Mouse (Mus musculus) kidney, postnatal 0 days (tissue): Measurements from ENCODE around the gene Arhgef19. TPM values are rescaled to one million over a fixed set of nuclear protein-coding genes. Genes with fewer than 3 reads are reported as not detected.

ENCODE experiments used
- ATAC-seq: fragments of 200-750 bp; cut with Nextera tagmentation; replicated peaks from 2 replicates; pipeline ENCODE4 v1.8.0; 2017; ENCODE audit warnings: low read depth, moderate number of reproducible peaks, moderate TSS enrichment, moderate library complexity; ENCODE audit not compliant: low FRiP score
- DNase-seq: peaks from one replicate; pipeline ENCODE4 v3.0.0-alpha.2; 2016; ENCODE audit warnings: low spot score
- H3K27ac ChIP-seq: fragments of 300-500 bp; sonication (generic); 2 replicates; pipeline ENCODE4 v1.5.1; 2014; ENCODE audit warnings: mild to moderate bottlenecking
- H3K27me3 ChIP-seq: fragments of 300-500 bp; sonication (generic); 2 replicates; pipeline ENCODE4 v1.6.1; 2014; ENCODE audit warnings: low read length, mixed read lengths; ENCODE audit not compliant: insufficient read depth
- H3K36me3 ChIP-seq: fragments of 300-500 bp; sonication (generic); 2 replicates; pipeline ENCODE4 v1.6.1; 2014; ENCODE audit warnings: low read length, mixed read lengths; ENCODE audit not compliant: insufficient read depth
- H3K4me1 ChIP-seq: fragments of 300-500 bp; sonication (generic); replicated peaks from 2 replicates; pipeline ENCODE4 v1.6.1; 2014; ENCODE audit warnings: antibody characterized with exemption, low read length, mixed read lengths; ENCODE audit not compliant: insufficient read depth
- H3K4me2 ChIP-seq: fragments of 300-500 bp; sonication (generic); 2 replicates; pipeline ENCODE4 v1.6.1; 2014; ENCODE audit warnings: mild to moderate bottlenecking, low read length, moderate library complexity, mixed read lengths
- H3K4me3 ChIP-seq: fragments of 300-500 bp; sonication (generic); replicated peaks from 2 replicates; pipeline ENCODE4 v1.5.1; 2014; ENCODE audit warnings: low read depth, low read length
- H3K9ac ChIP-seq: fragments of 300-500 bp; sonication (generic); 2 replicates; pipeline ENCODE4 v1.6.1; 2014; ENCODE audit warnings: low read depth, low read length
- H3K9me3 ChIP-seq: fragments of 300-500 bp; sonication (generic); replicated peaks from 2 replicates; pipeline ENCODE4 v1.6.1; 2016; ENCODE audit warnings: low read length, inconsistent platforms, mixed read lengths
- CTCF ChIP-seq: IDR thresholded peaks from 2 replicates; pipeline ENCODE4 v1.5.1; 2016; ENCODE audit warnings: antibody characterized with exemption, low read depth, mild to moderate bottlenecking, moderate library complexity
- WGBS: fragments of 180-500 bp; shearing (Covaris S2); extraction: QIAGEN DNeasy Blood & Tissue Kit; methylation state at CpG from one replicate; pipeline ENCODE4 v1.1.7; 2014; 5-methylcytosine and 5-hydroxymethylcytosine counted together
- polyA plus RNA-seq: library from polyadenylated mRNA; unstranded; fragments of >200 nt; fragmentation: Nextera tagmentation; extraction: Ambion mirVana; gene quantifications from 2 replicates; pipeline ENCODE4 v1.2.1, GENCODE M21; 2015

The Arhgef19 gene
- polyA plus RNA-seq, 1 experiment from 2014 or later, result 5.7 TPM

- no peak for DNase-seq
- no peak for TF ChIP-seq CTCF
- Histone ChIP-seq H3K4me1 (no peaks in the 10 kb centered on the region), H3K9me3 (no peaks in the 10 kb centered on the region), H3K4me2 (no peak overlapping the region), H3K9ac (no peak overlapping the region), H3K36me3 (peaks cover 33% of the 10 kb centered on the region), H3K27me3 (no peaks in the 10 kb centered on the region), H3K27ac (no peak overlapping the region), H3K4me3 (no peak overlapping the region)
- 89% methylated on average over 6 of the region's 6 CpGs for WGBS
- ATAC-seq, result no peak
Measured at GRCm38 (mm10) chr4:141202192-141202591, 37.1 kb upstream of the Arhgef19 start.

DNA sequence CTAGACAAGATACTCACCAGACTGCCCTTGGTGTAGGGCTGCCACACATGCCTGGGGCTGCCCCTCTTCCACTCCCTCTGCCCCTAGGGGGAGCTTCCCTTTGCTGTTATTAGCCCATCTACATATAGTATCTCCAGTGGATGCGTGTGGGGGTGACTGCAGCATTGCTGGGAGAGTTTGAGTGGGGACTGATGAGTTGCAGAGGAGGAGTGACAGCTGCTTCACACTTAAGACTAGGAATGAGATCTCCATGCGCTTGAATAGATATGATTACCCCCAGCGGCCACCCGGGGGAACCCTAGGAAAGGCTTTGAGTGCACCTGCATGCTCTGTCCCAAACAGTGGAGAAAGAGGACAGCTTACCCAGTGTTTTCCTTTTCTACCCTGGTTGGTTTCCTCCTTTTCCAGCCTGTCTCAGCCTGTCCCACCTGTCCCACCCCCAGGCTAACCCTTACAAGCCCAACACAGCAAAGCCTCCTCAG, 34.7 kb upstream of the Arhgef19 start:
- Histone ChIP-seq H3K4me2 (no peak overlapping the region), H3K9me3 (no peaks in the 10 kb centered on the region), H3K4me1 (no peaks in the 10 kb centered on the region), H3K4me3 (no peak overlapping the region), H3K36me3 (peaks cover 20% of the 10 kb centered on the region), H3K27me3 (no peaks in the 10 kb centered on the region), H3K27ac (no peak overlapping the region), H3K9ac (no peak overlapping the region)
- peak; percentile 46; the same call in 1 of the 2 replicates for TF ChIP-seq CTCF
- 0 out of 2 replicates have a peak, but pooled peaks have one; percentile 46 for ATAC-seq
- 58% methylated on average over 4 of the region's 4 CpGs for WGBS
- peak; percentile 33 for DNase-seq

- ATAC-seq (no peak), DNase-seq (no peak)
- Histone ChIP-seq H3K27me3 (no peaks in the 10 kb centered on the region), H3K9ac (no peak overlapping the region), H3K4me3 (no peak overlapping the region), H3K36me3 (peaks cover 5% of the 10 kb centered on the region; the same call in 1 of the 2 replicates), H3K4me2 (no peak overlapping the region), H3K4me1 (no peaks in the 10 kb centered on the region), H3K27ac (no peak overlapping the region), H3K9me3 (no peaks in the 10 kb centered on the region)
- no peak for TF ChIP-seq CTCF
- 92% methylated on average over 5 of the region's 5 CpGs for whole genome bisulfite sequencing
Measured at GRCm38 (mm10) chr4:141207081-141207480, 32.2 kb upstream of the Arhgef19 start.

- no peaks in the 10 kb centered on the region for H3K27me3 ChIP-seq
- no peaks in the 10 kb centered on the region for H3K36me3 ChIP-seq
- TF ChIP-seq CTCF, result no peak
- no peaks in the 10 kb centered on the region for H3K4me1 ChIP-seq
- 64% methylated on average over 14 of the region's 14 CpGs for WGBS
- no peaks in the 10 kb centered on the region for H3K9me3 ChIP-seq
- H3K9ac ChIP-seq, result peak overlapping the region; percentile 52; the same call in 1 of the 2 replicates
- peak overlapping the region; percentile 22; the same call in 1 of the 2 replicates for H3K4me3 ChIP-seq
- H3K27ac ChIP-seq, result peak overlapping the region; percentile 91
- H3K4me2 ChIP-seq, result peak overlapping the region; percentile 56; the same call in 1 of the 2 replicates
- peak; percentile 27 for DNase-seq
- ATAC-seq, result no peak; the same call in 1 of the 2 replicates
Measured at GRCm38 (mm10) chr4:141210524-141211219, 28.6 kb upstream of the Arhgef19 start.

DNA sequence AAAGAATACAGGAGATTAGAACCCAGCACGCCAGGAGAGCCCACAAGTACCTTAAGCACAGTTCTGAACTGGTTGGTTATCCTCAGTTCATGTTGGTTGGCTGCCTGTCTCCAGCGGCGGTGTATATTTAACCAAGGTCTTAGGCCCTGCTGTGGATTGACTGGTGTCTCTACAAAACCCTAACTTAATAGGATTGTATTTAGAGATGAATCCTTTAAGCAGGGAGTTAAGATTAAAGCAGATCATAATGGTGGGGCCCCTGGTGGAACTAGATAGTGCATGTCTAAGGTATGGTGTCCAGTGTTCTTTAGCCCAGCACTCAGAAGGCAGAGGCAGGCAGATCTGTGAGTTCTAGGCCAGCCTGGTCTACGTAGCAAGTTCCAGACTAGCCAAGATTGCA, 27.7 kb upstream of the Arhgef19 start:
- no peaks in the 10 kb centered on the region for H3K36me3 ChIP-seq
- no peak overlapping the region for H3K4me2 ChIP-seq
- DNase-seq, result no peak
- no peak overlapping the region for H3K9ac ChIP-seq
- H3K27ac ChIP-seq, result no peak overlapping the region
- no peaks in the 10 kb centered on the region for H3K4me1 ChIP-seq
- no peaks in the 10 kb centered on the region for H3K9me3 ChIP-seq
- no peaks in the 10 kb centered on the region for H3K27me3 ChIP-seq
- H3K4me3 ChIP-seq, result no peak overlapping the region
- TF ChIP-seq CTCF, result no peak
- no peak for ATAC-seq
- 99% methylated on average over 4 of the region's 4 CpGs for WGBS

- Histone ChIP-seq H3K27ac (no peak overlapping the region), H3K9ac (no peak overlapping the region), H3K36me3 (no peaks in the 10 kb centered on the region), H3K4me3 (no peak overlapping the region), H3K4me2 (no peak overlapping the region), H3K27me3 (no peaks in the 10 kb centered on the region), H3K4me1 (no peaks in the 10 kb centered on the region), H3K9me3 (no peaks in the 10 kb centered on the region)
- ATAC-seq, result no peak
- TF ChIP-seq CTCF, result no peak
- DNase-seq, result no peak
- WGBS, result 90% methylated on average over 9 of the region's 9 CpGs
Measured at GRCm38 (mm10) chr4:141212892-141213291, 26.4 kb upstream of the Arhgef19 start.
